ENCODE assay signal across 13 mouse cellular contexts in the genomic region with DNA sequence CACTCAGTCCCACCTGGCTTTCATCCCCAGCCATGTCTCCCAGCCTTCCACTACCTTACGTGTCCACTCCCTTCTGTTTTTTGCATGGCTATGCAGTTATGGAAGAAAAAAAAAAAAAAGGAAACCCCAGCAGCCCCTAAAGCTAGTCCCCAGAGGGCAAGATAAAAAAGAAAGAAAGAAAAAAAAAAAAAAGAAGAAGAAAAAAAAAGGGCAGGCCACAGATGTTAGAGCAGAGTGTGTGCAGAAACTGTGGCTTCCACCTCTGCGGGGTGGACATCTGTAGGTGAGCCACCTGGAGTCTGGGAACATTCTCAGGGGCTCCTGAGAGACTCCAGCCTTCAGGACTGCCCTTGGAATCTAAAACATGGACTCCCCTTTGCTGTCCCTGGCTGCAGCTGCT. TPM values are rescaled to one million over a fixed set of nuclear protein-coding genes. Genes with fewer than 3 reads are reported as not detected.
DNase-seq lines count a peak whose midpoint lies in the region; ATAC-seq lines count a peak whose summit lies in the region.
"Had no signal": no experiment of that assay in that cellular context is flagged by ENCODE, and none has a peak within 500 bp of the region (broad histone marks: within the 10 kb centered on the region; RNA-seq: fewer than 3 reads in every experiment).

No protein-coding gene starts in this region.

- H3K9me3 ChIP-seq in forebrain, embryonic 12.5 days, result no peaks in the 10 kb centered on the region
- H3K9me3 ChIP-seq in forebrain, embryonic 16.5 days (ENCODE audit: control insufficient read depth, low read length), result no peaks in the 10 kb centered on the region
- no peaks in the 10 kb centered on the region for H3K9me3 ChIP-seq in kidney, embryonic 14.5 days (ENCODE audit: control insufficient read depth, low read length)
- H3K9me3 ChIP-seq in neural tube, embryonic 12.5 days, result no peaks in the 10 kb centered on the region
- H3K9me3 ChIP-seq in stomach, embryonic 15.5 days, result no peaks in the 10 kb centered on the region
- H3K9me3 ChIP-seq: liver, embryonic 13.5 days had no signal

- H3K27ac ChIP-seq in forebrain, embryonic 12.5 days, result no peak overlapping the region
- no peak overlapping the region for H3K27ac ChIP-seq in forebrain, embryonic 16.5 days (ENCODE audit: low read length)
- H3K27ac ChIP-seq in kidney, embryonic 14.5 days (ENCODE audit: low read depth, low read length), result no peak overlapping the region
- no peak overlapping the region for H3K27ac ChIP-seq in neural tube, embryonic 12.5 days
- H3K27ac ChIP-seq in stomach, embryonic 15.5 days, result no peak overlapping the region
- H3K27ac ChIP-seq: layer of hippocampus, adult 2 months; liver, embryonic 13.5 days had no signal

- WGBS in forebrain, embryonic 12.5 days, result 49% methylated on average over 2 of the region's 2 CpGs
- 65% methylated on average over 2 of the region's 2 CpGs for WGBS in forebrain, embryonic 16.5 days
- 57% methylated on average over 2 of the region's 2 CpGs for WGBS in kidney, embryonic 14.5 days
- WGBS in neural tube, embryonic 12.5 days, result 56% methylated on average over 2 of the region's 2 CpGs
- 76% methylated on average over 2 of the region's 2 CpGs for WGBS in stomach, embryonic 15.5 days

- no peak overlapping the region for H3K9ac ChIP-seq in forebrain, embryonic 12.5 days
- H3K9ac ChIP-seq in forebrain, embryonic 16.5 days (replicated peaks; ENCODE audit: low read depth, low read length), result no peak overlapping the region
- H3K9ac ChIP-seq in kidney, embryonic 14.5 days (ENCODE audit: low read depth, low read length), result 0 out of 2 replicates have a peak overlapping the region, but pooled peaks have one; percentile 42
- no peak overlapping the region for H3K9ac ChIP-seq in neural tube, embryonic 12.5 days
- no peak overlapping the region for H3K9ac ChIP-seq in stomach, embryonic 15.5 days
- H3K9ac ChIP-seq: liver, embryonic 13.5 days had no signal

- no peak for ATAC-seq in forebrain, embryonic 12.5 days (ENCODE audit: low FRiP score)
- no peak for ATAC-seq in forebrain, embryonic 16.5 days
- no peak for ATAC-seq in kidney, embryonic 14.5 days (ENCODE audit: low FRiP score, low TSS enrichment)
- no peak for ATAC-seq in neural tube, embryonic 12.5 days (ENCODE audit: low FRiP score, low read depth)
- no peak for ATAC-seq in stomach, embryonic 15.5 days (ENCODE audit: insufficient read depth, low FRiP score, low read depth)
- ATAC-seq: intestine, postnatal 0 days had no signal

- peak overlapping the region; percentile 83; the same call in 1 of the 2 replicates for H3K4me2 ChIP-seq in forebrain, embryonic 12.5 days
- no peak overlapping the region for H3K4me2 ChIP-seq in forebrain, embryonic 16.5 days (ENCODE audit: low read length)
- H3K4me2 ChIP-seq in kidney, embryonic 14.5 days (replicated peaks; ENCODE audit: low read depth, low read length), result peak overlapping the region; percentile 65
- H3K4me2 ChIP-seq in neural tube, embryonic 12.5 days (replicated peaks), result peak overlapping the region; percentile 85; the same call in 1 of the 2 replicates
- H3K4me2 ChIP-seq in stomach, embryonic 15.5 days, result peak overlapping the region; percentile 84; the same call in 1 of the 2 replicates

- H3K27me3 ChIP-seq in forebrain, embryonic 12.5 days, result peaks cover 55% of the 10 kb centered on the region
- peaks cover 19% of the 10 kb centered on the region for H3K27me3 ChIP-seq in forebrain, embryonic 16.5 days (replicated peaks; ENCODE audit: control insufficient read depth, insufficient read depth, low read length)
- H3K27me3 ChIP-seq in kidney, embryonic 14.5 days (ENCODE audit: control insufficient read depth, insufficient read depth, low read length), result peaks cover 12% of the 10 kb centered on the region
- peaks cover 42% of the 10 kb centered on the region for H3K27me3 ChIP-seq in neural tube, embryonic 12.5 days (replicated peaks)
- peaks cover 16% of the 10 kb centered on the region for H3K27me3 ChIP-seq in stomach, embryonic 15.5 days (replicated peaks)

- no peaks in the 10 kb centered on the region for H3K36me3 ChIP-seq in forebrain, embryonic 12.5 days (replicated peaks)
- no peaks in the 10 kb centered on the region for H3K36me3 ChIP-seq in forebrain, embryonic 16.5 days (ENCODE audit: control insufficient read depth, insufficient read depth)
- no peaks in the 10 kb centered on the region for H3K36me3 ChIP-seq in kidney, embryonic 14.5 days (ENCODE audit: control insufficient read depth, insufficient read depth, low read length)
- no peaks in the 10 kb centered on the region for H3K36me3 ChIP-seq in neural tube, embryonic 12.5 days
- H3K36me3 ChIP-seq in stomach, embryonic 15.5 days, result no peaks in the 10 kb centered on the region
- H3K36me3 ChIP-seq: liver, embryonic 13.5 days had no signal

- H3K4me3 ChIP-seq in forebrain, embryonic 12.5 days (replicated peaks), result no peak overlapping the region
- H3K4me3 ChIP-seq in forebrain, embryonic 16.5 days (replicated peaks; ENCODE audit: low read length), result no peak overlapping the region
- H3K4me3 ChIP-seq in kidney, embryonic 14.5 days (ENCODE audit: low read length), result peak overlapping the region; percentile 38; the same call in 1 of the 2 replicates
- H3K4me3 ChIP-seq in neural tube, embryonic 12.5 days, result no peak overlapping the region
- H3K4me3 ChIP-seq in stomach, embryonic 15.5 days (replicated peaks), result no peak overlapping the region

- no peak for DNase-seq in kidney, postnatal 4 days
- DNase-seq in neural tube, embryonic 10.5 days (ENCODE audit: extremely low spot score, low spot score), result no peak
- no peak for DNase-seq in Muller cell, postnatal 12 days (ENCODE audit: inconsistent ontology term)
- DNase-seq: liver, embryonic 13.5 days; lung, postnatal 36 days; thymus, adult 18-20 months had no signal

- peaks cover 14% of the 10 kb centered on the region for H3K4me1 ChIP-seq in forebrain, embryonic 12.5 days
- H3K4me1 ChIP-seq in forebrain, embryonic 16.5 days (replicated peaks; ENCODE audit: control insufficient read depth, insufficient read depth, low read length), result peaks cover 14% of the 10 kb centered on the region
- H3K4me1 ChIP-seq in kidney, embryonic 14.5 days (ENCODE audit: control insufficient read depth, insufficient read depth, low read length), result 0 out of 2 replicates have a peak, but pooled peaks cover 8% of the 10 kb centered on the region
- peaks cover 13% of the 10 kb centered on the region for H3K4me1 ChIP-seq in neural tube, embryonic 12.5 days
- peaks cover 16% of the 10 kb centered on the region for H3K4me1 ChIP-seq in stomach, embryonic 15.5 days

RNA-seq across cellular contexts. Expression of gene Slc35f6, which starts 24.4 kb away (rescaled TPM):
- 22.0 and 24.6 TPM in 2 replicates for polyA plus RNA-seq in forebrain, embryonic 12.5 days (2016; fragmentation: Nextera tagmentation; extraction: Ambion mirVana)
- 30.1 and 32.5 TPM in 2 replicates for polyA plus RNA-seq in forebrain, embryonic 16.5 days (2015; fragmentation: Nextera tagmentation; extraction: Ambion mirVana)
- 15.8 and 27.6 TPM in 2 replicates for polyA plus RNA-seq in kidney, embryonic 14.5 days (2014; fragmentation: Nextera tagmentation; extraction: Ambion mirVana)
- 25.5 and 25.8 TPM in 2 replicates for polyA plus RNA-seq in neural tube, embryonic 12.5 days (2016; fragmentation: Nextera tagmentation; extraction: Ambion mirVana)
- 26.8 and 27.9 TPM in 2 replicates for polyA plus RNA-seq in stomach, embryonic 15.5 days (2015; fragmentation: Nextera tagmentation; extraction: Ambion mirVana)

RNA-seq across cellular contexts. Expression of gene Kcnk3, which starts 35.4 kb away (rescaled TPM):
- 0.54 and 0.64 TPM in 2 replicates for polyA plus RNA-seq in forebrain, embryonic 12.5 days (2016; fragmentation: Nextera tagmentation; extraction: Ambion mirVana)
- 2.8 and 3.5 TPM in 2 replicates for polyA plus RNA-seq in forebrain, embryonic 16.5 days (2015; fragmentation: Nextera tagmentation; extraction: Ambion mirVana)
- polyA plus RNA-seq in kidney, embryonic 14.5 days (2014; fragmentation: Nextera tagmentation; extraction: Ambion mirVana), result 1.5 and 2.1 TPM in 2 replicates
- 1.8 and 1.9 TPM in 2 replicates for polyA plus RNA-seq in neural tube, embryonic 12.5 days (2016; fragmentation: Nextera tagmentation; extraction: Ambion mirVana)
- polyA plus RNA-seq in stomach, embryonic 15.5 days (2015; fragmentation: Nextera tagmentation; extraction: Ambion mirVana), result 13.5 and 15.3 TPM in 2 replicates

RNA-seq across cellular contexts. Expression of gene Cenpa, which starts 43.2 kb away (rescaled TPM):
- polyA plus RNA-seq in forebrain, embryonic 12.5 days (2016; fragmentation: Nextera tagmentation; extraction: Ambion mirVana), result 325 and 333 TPM in 2 replicates
- polyA plus RNA-seq in forebrain, embryonic 16.5 days (2015; fragmentation: Nextera tagmentation; extraction: Ambion mirVana), result 95.3 and 114 TPM in 2 replicates
- 363 and 456 TPM in 2 replicates for polyA plus RNA-seq in kidney, embryonic 14.5 days (2014; fragmentation: Nextera tagmentation; extraction: Ambion mirVana)
- polyA plus RNA-seq in neural tube, embryonic 12.5 days (2016; fragmentation: Nextera tagmentation; extraction: Ambion mirVana), result 210 and 233 TPM in 2 replicates
- polyA plus RNA-seq in stomach, embryonic 15.5 days (2015; fragmentation: Nextera tagmentation; extraction: Ambion mirVana), result 218 TPM in 2 replicates
